Mouse (Mus musculus): ENCODE measurements at regions not wholly inside any gene's neighbourhood (a gene's known extent, or its start where the extent isn't known, plus 50 kb on each side); places are given as distances from the start of the nearest gene placed in this dataset.

DNA sequence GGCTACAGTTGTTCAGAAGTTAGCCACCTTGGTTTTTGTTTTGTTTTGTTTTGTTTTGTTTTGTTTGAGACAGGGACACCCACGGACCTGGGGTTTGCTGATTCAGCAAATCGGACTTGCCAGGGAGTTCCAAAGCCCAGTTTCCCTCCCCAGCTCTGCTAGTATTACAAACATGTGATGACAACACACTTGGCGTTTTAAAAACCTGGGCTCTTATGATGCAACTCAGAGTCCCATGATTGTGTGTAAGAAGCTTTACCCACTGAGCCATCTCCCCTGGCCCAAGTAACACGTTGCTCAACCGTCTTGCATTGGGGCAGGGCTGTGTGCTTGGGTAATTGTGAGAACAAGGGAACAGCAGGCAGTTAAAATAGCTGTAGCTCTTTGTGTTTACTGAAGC lies 162.2 kb downstream of the Gm5426 start:
- Histone ChIP-seq H3K9me3 (replicated peaks; ENCODE audit: low read length) (no peaks in the 10 kb centered on the region), H3K27ac (ENCODE audit: insufficient read depth, low read depth) (no peak overlapping the region), H3K36me3 (replicated peaks in 1 of 2; ENCODE audit: control insufficient read depth in 1 of 2, insufficient read depth in 1 of 2, low read length in 1 of 2) (no peaks in the 10 kb centered on the region), H3K79me2 (replicated peaks; ENCODE audit: control insufficient read depth, extremely low read depth, insufficient read depth, poor library complexity, severe bottlenecking) (no peaks in the 10 kb centered on the region), H3K4me2 (ENCODE audit: insufficient read depth, low read depth, poor library complexity, severe bottlenecking) (no peak overlapping the region; the same call in 1 of the 2 replicates), H3K4me3 (replicated peaks in 1 of 3; ENCODE audit: low read depth in 2 of 3, low read length in 2 of 3, poor library complexity in 1 of 3) (no peak overlapping the region), H3K4me1 (ENCODE audit: control insufficient read depth in 1 of 2, insufficient read depth in 2 of 2) (peaks cover 0 to 12% of the 10 kb centered on the region in 2 experiments; a peak in 1 of 4 replicates), H3K27me3 (replicated peaks) (no peaks in the 10 kb centered on the region), H3K9ac (ENCODE audit: insufficient read depth, low read depth) (no peak overlapping the region)
- in situ Hi-C loops (cut with MboI; ENCODE audit: low pct_ligation_motif_present, low pct_unique_long_range_greater_than_20kb, low sequenced_read_pairs) (no loop called here), dilution Hi-C loops (cut with MboI; ENCODE audit: extremely low pct_ligation_motif_present, extremely low pct_unique_long_range_greater_than_20kb, low sequenced_read_pairs) (no loop called here)
- no peak for TF ChIP-seq GABPA (IDR thresholded peaks at IDR 0.05; ENCODE audit: insufficient replicate concordance, low read depth, low read length)
- peak; percentile 83 for TF ChIP-seq MAFK (IDR thresholded peaks at IDR 0.05; ENCODE audit: insufficient replicate concordance, low read length)
- no peak for TF ChIP-seq HCFC1 (IDR thresholded peaks at IDR 0.05; ENCODE audit: low read depth, low read length)
- no peak for TF ChIP-seq PAX5 (IDR thresholded peaks at IDR 0.05; ENCODE audit: low read length)
- DNase-seq (ENCODE audit: extremely low read depth) = no peak

DNA sequence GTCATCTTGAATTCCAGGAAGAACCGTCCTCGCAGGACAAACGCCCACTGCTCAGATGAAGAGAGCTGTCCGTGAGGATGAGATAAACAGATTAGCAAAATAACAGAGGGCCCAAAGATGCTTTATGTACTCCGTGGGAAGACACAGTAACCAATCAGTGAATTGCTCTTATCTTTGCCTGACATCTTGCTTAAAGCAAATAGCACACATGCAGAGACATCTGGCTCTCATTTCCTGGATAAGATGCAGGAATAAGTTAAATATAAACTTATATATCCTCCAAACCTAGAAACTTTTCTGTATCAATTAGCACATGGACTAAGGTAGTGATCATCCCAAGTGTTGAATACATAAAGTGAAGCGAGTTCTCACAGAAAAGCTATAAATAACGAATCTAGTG lies 169.3 kb downstream of the Gm5426 start:
- H3K79me2 ChIP-seq (replicated peaks; ENCODE audit: control insufficient read depth, extremely low read depth, insufficient read depth, poor library complexity, severe bottlenecking) = no peaks in the 10 kb centered on the region
- in situ Hi-C loops (cut with MboI; ENCODE audit: low pct_ligation_motif_present, low pct_unique_long_range_greater_than_20kb, low sequenced_read_pairs) = no loop called here
- no peak overlapping the region for H3K4me2 ChIP-seq (ENCODE audit: insufficient read depth, low read depth, poor library complexity, severe bottlenecking)
- TF ChIP-seq NELFE (IDR thresholded peaks at IDR 0.05; ENCODE audit: low read depth, low read length) (no peak), MYC (IDR thresholded peaks at IDR 0.05; ENCODE audit: low read depth, low read length) (no peak), TCF12 (IDR thresholded peaks at IDR 0.05; ENCODE audit: low read depth, low read length) (no peak), JUND (conservative IDR thresholded peaks at IDR 0.05; ENCODE audit: low read depth, low read length) (no peak), ELF1 (IDR thresholded peaks at IDR 0.05; ENCODE audit: low read depth, low read length) (no peak), SIN3A (IDR thresholded peaks at IDR 0.05; ENCODE audit: low read length) (no peak), BHLHE40 (IDR thresholded peaks at IDR 0.05; ENCODE audit: low read depth, low read length) (no peak)
- H3K9ac ChIP-seq (ENCODE audit: insufficient read depth, low read depth) = no peak overlapping the region
- no peaks in the 10 kb centered on the region for H3K27me3 ChIP-seq (replicated peaks)
- peaks cover 11 to 35% of the 10 kb centered on the region in 2 experiments for H3K4me1 ChIP-seq (ENCODE audit: control insufficient read depth in 1 of 2, insufficient read depth in 2 of 2)
- H3K9me3 ChIP-seq (replicated peaks; ENCODE audit: low read length) = no peaks in the 10 kb centered on the region
- dilution Hi-C loops (cut with MboI; ENCODE audit: extremely low pct_ligation_motif_present, extremely low pct_unique_long_range_greater_than_20kb, low sequenced_read_pairs) = no loop called here
- H3K4me3 ChIP-seq (replicated peaks in 1 of 3; ENCODE audit: low read depth in 2 of 3, low read length in 2 of 3, poor library complexity in 1 of 3) = no peak overlapping the region
- H3K36me3 ChIP-seq (replicated peaks in 1 of 2; ENCODE audit: control insufficient read depth in 1 of 2, insufficient read depth in 1 of 2, low read length in 1 of 2) = no peaks in the 10 kb centered on the region
- no peak for DNase-seq (ENCODE audit: extremely low read depth)
- no peak overlapping the region for H3K27ac ChIP-seq (ENCODE audit: insufficient read depth, low read depth)

DNA sequence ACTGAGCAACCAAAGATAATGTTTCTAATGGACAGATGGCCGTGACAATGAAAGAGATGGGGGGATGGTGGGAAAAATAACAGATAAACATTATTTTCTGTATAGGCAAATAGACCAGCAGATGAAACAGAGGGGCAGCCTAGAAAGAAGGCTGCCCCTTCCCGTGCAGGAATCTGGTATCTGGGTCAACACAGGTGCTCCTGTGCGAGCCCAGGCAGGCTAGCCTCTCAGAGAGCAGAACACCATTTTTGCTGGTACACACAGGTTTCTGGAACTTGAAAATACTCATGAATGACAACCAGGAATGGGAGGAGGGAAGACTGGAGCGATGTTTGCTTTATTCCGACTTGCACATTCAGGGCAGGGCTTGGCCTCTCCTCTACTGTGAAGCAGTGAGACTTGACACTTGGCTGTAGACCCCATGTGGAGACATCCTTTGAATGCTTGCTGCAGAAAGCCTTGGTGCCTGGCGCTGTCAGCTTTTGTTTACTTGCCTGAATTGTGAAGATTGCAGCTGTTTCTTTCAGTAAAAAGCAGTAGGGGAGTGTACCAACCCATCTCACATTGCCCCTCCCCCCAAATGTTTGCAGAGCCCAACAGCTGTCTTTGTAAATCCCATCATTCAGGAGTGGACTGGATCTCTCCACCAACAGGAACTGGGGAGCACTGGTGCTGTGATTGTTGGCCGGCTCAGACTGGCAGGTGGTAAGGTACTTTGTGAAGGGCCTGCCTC lies 172.5 kb downstream of the Gm5426 start:
- Histone ChIP-seq H3K79me2 (replicated peaks; ENCODE audit: control insufficient read depth, extremely low read depth, insufficient read depth, poor library complexity, severe bottlenecking) (peaks cover 5% of the 10 kb centered on the region; the same call in 1 of the 2 replicates), H3K4me3 (replicated peaks in 1 of 3; ENCODE audit: low read depth in 2 of 3, low read length in 2 of 3, poor library complexity in 1 of 3) (no peak overlapping the region), H3K9me3 (replicated peaks; ENCODE audit: low read length) (peaks cover 6% of the 10 kb centered on the region), H3K36me3 (replicated peaks in 1 of 2; ENCODE audit: control insufficient read depth in 1 of 2, insufficient read depth in 1 of 2, low read length in 1 of 2) (no peaks in the 10 kb centered on the region), H3K9ac (ENCODE audit: insufficient read depth, low read depth) (peak overlapping the region; percentile 9; the same call in 1 of the 2 replicates), H3K27me3 (replicated peaks) (no peaks in the 10 kb centered on the region), H3K4me2 (ENCODE audit: insufficient read depth, low read depth, poor library complexity, severe bottlenecking) (peak overlapping the region; percentile 85), H3K27ac (ENCODE audit: insufficient read depth, low read depth) (peak overlapping the region; percentile 74; the same call in 1 of the 2 replicates), H3K4me1 (ENCODE audit: control insufficient read depth in 1 of 2, insufficient read depth in 2 of 2) (peaks cover 11 to 35% of the 10 kb centered on the region in 2 experiments)
- peak; percentile 3; the same call in 1 of the 2 replicates for TF ChIP-seq TCF12 (IDR thresholded peaks at IDR 0.05; ENCODE audit: low read depth, low read length)
- TF ChIP-seq SMC3 (IDR thresholded peaks at IDR 0.05; ENCODE audit: low read depth, low read length) = no peak
- in situ Hi-C loops (cut with MboI; ENCODE audit: low pct_ligation_motif_present, low pct_unique_long_range_greater_than_20kb, low sequenced_read_pairs) = no loop called here
- DNase-seq (ENCODE audit: extremely low read depth) = no peak
- dilution Hi-C loops (cut with MboI; ENCODE audit: extremely low pct_ligation_motif_present, extremely low pct_unique_long_range_greater_than_20kb, low sequenced_read_pairs) = no loop called here

Measured in CH12.LX (cell line).